Mouse (Mus musculus): ENCODE measurements around the gene Plpp4.

Gene Plpp4

GRCm38 (mm10) chr7:129256621-129257373 lies at the start of gene Plpp4:
TSS of gene Plpp4 (plus strand) at chr7:129257031.
- DNase-seq (ENCODE audit: low read depth, low spot score): no peak

- no peak for DNase-seq (ENCODE audit: low read depth, low spot score)
Observed at GRCm38 (mm10) chr7:129215926-129216543, 40.8 kb upstream of the Plpp4 start.

GRCm38 (mm10) chr7:129216547-129217195 lies 40.2 kb upstream of the Plpp4 start:
- DNase-seq (ENCODE audit: low read depth, low spot score): no peak

- DNase-seq (ENCODE audit: low read depth, low spot score): no peak
Observed at GRCm38 (mm10) chr7:129220948-129221347, 35.9 kb upstream of the Plpp4 start.

GRCm38 (mm10) chr7:129221649-129222048 lies 35.2 kb upstream of the Plpp4 start:
- DNase-seq (ENCODE audit: low read depth, low spot score): no peak

- DNase-seq (ENCODE audit: low read depth, low spot score): no peak
Observed at GRCm38 (mm10) chr7:129235410-129235809, 21.4 kb upstream of the Plpp4 start.

- no peak for DNase-seq (ENCODE audit: low read depth, low spot score)
Observed at GRCm38 (mm10) chr7:129235995-129236394, 20.8 kb upstream of the Plpp4 start.

- no peak for DNase-seq (ENCODE audit: low read depth, low spot score)
Observed at GRCm38 (mm10) chr7:129250981-129251380, 5.8 kb upstream of the Plpp4 start.

- no peak for DNase-seq (ENCODE audit: low read depth, low spot score)
Observed at GRCm38 (mm10) chr7:129253406-129253805, 3.4 kb upstream of the Plpp4 start.

- DNase-seq (ENCODE audit: low read depth, low spot score): no peak
Observed at GRCm38 (mm10) chr7:129254126-129254525, 2.7 kb upstream of the Plpp4 start.

GRCm38 (mm10) chr7:129255406-129255805 lies 1.4 kb upstream of the Plpp4 start:
- no peak for DNase-seq (ENCODE audit: low read depth, low spot score)

GRCm38 (mm10) chr7:129257374-129258018 lies 665 bp downstream of the Plpp4 start:
- DNase-seq (ENCODE audit: low read depth, low spot score): no peak

- DNase-seq (ENCODE audit: low read depth, low spot score): no peak
Observed at GRCm38 (mm10) chr7:129258331-129258730, 1.5 kb downstream of the Plpp4 start.

- DNase-seq (ENCODE audit: low read depth, low spot score): no peak
Observed at GRCm38 (mm10) chr7:129259195-129259594, 2.4 kb downstream of the Plpp4 start.

- no peak for DNase-seq (ENCODE audit: low read depth, low spot score)
Observed at GRCm38 (mm10) chr7:129273867-129274266, 17.0 kb downstream of the Plpp4 start.

GRCm38 (mm10) chr7:129274726-129275125 lies 17.9 kb downstream of the Plpp4 start:
- DNase-seq (ENCODE audit: low read depth, low spot score): no peak

GRCm38 (mm10) chr7:129277751-129278150 lies 20.9 kb downstream of the Plpp4 start:
- no peak for DNase-seq (ENCODE audit: low read depth, low spot score)

GRCm38 (mm10) chr7:129278801-129279200 lies 22.0 kb downstream of the Plpp4 start:
- no peak for DNase-seq (ENCODE audit: low read depth, low spot score)

GRCm38 (mm10) chr7:129279261-129279660 lies 22.4 kb downstream of the Plpp4 start:
- DNase-seq (ENCODE audit: low read depth, low spot score): no peak

- DNase-seq (ENCODE audit: low read depth, low spot score): no peak
Observed at GRCm38 (mm10) chr7:129281966-129282365, 25.1 kb downstream of the Plpp4 start.

GRCm38 (mm10) chr7:129285186-129285868 lies 28.5 kb downstream of the Plpp4 start:
- no peak for DNase-seq (ENCODE audit: low read depth, low spot score)

GRCm38 (mm10) chr7:129293211-129293610 lies 36.4 kb downstream of the Plpp4 start:
- DNase-seq (ENCODE audit: low read depth, low spot score): no peak
